Mouse (Mus musculus): ENCODE data around the gene Stat5b. TPM values are rescaled to one million over a fixed set of nuclear protein-coding genes. Genes with fewer than 3 reads are reported as not detected.

Stat5b gene
- total and polyA plus RNA-seq, 2 experiments from 2014 or later: 23.3 to 48.2 TPM

GRCm38 (mm10) chr11:100858935-100859578 is 8.5 kb upstream of the Stat5b start, which contains the start of gene Stat5a:
TSS of gene Stat5a (plus strand) at chr11:100859351.
- Histone ChIP-seq H3K9me3 (replicated peaks; ENCODE audit: control insufficient read depth, low read length) (no peaks in the 10 kb centered on the region), H3K9ac (replicated peaks; ENCODE audit: low read depth, low read length) (peak within 1 kb of the TSS; percentile 62), H3K4me3 (ENCODE audit: low read depth, low read length) (peak within 1 kb of the TSS; percentile 50), H3K4me2 (ENCODE audit: low read depth, low read length) (peak within 1 kb of the TSS; percentile 65), H3K27me3 (ENCODE audit: control insufficient read depth, insufficient read depth, low read length) (peaks cover 3% of the 10 kb centered on the region; the same call in 1 of the 2 replicates), H3K27ac (ENCODE audit: low read depth) (peak within 1 kb of the TSS; percentile 64), H3K36me3 (replicated peaks; ENCODE audit: control insufficient read depth, insufficient read depth, low read length) (no peaks in the 10 kb centered on the region), H3K4me1 (ENCODE audit: control insufficient read depth, insufficient read depth) (peaks cover 11% of the 10 kb centered on the region)
- ATAC-seq (ENCODE audit: insufficient read depth, low read depth) (peak; percentile 74), DNase-seq (ENCODE audit: low spot score) (peak; percentile 70)
- 38% methylated on average over 9 of the region's 9 CpGs for WGBS
- no peak for TF ChIP-seq EP300 (IDR thresholded peaks at IDR 0.05; ENCODE audit: low read depth)
- no peak for TF ChIP-seq CTCF (IDR thresholded peaks at IDR 0.05; ENCODE audit: low read depth)

- 67% methylated on average over 6 of the region's 6 CpGs for WGBS
- Histone ChIP-seq H3K36me3 (replicated peaks; ENCODE audit: control insufficient read depth, insufficient read depth, low read length) (no peaks in the 10 kb centered on the region), H3K4me1 (ENCODE audit: control insufficient read depth, insufficient read depth) (peaks cover 11% of the 10 kb centered on the region), H3K4me2 (ENCODE audit: low read depth, low read length) (no peak overlapping the region), H3K27ac (ENCODE audit: low read depth) (no peak overlapping the region), H3K4me3 (ENCODE audit: low read depth, low read length) (no peak overlapping the region), H3K9me3 (replicated peaks; ENCODE audit: control insufficient read depth, low read length) (no peaks in the 10 kb centered on the region), H3K9ac (replicated peaks; ENCODE audit: low read depth, low read length) (no peak overlapping the region), H3K27me3 (ENCODE audit: control insufficient read depth, insufficient read depth, low read length) (peaks cover 3% of the 10 kb centered on the region; the same call in 1 of the 2 replicates)
- ATAC-seq (ENCODE audit: insufficient read depth, low read depth) (no peak), DNase-seq (ENCODE audit: low spot score) (no peak)
- TF ChIP-seq EP300 (IDR thresholded peaks at IDR 0.05; ENCODE audit: low read depth) (no peak), CTCF (IDR thresholded peaks at IDR 0.05; ENCODE audit: low read depth) (no peak)
These were observed 7.4 kb upstream of the Stat5b start for GRCm38 (mm10) chr11:100857960-100858359.

GRCm38 (mm10) chr11:100855178-100855577 is 4.7 kb upstream of the Stat5b start:
- no peak for ATAC-seq (ENCODE audit: insufficient read depth, low read depth)
- no peak for TF ChIP-seq CTCF (IDR thresholded peaks at IDR 0.05; ENCODE audit: low read depth)
- no peak for TF ChIP-seq EP300 (IDR thresholded peaks at IDR 0.05; ENCODE audit: low read depth)
- peaks cover 11% of the 10 kb centered on the region for H3K4me1 ChIP-seq (ENCODE audit: control insufficient read depth, insufficient read depth)

GRCm38 (mm10) chr11:100854268-100854667 is 3.7 kb upstream of the Stat5b start:
- peaks cover 3% of the 10 kb centered on the region; the same call in 1 of the 2 replicates for H3K27me3 ChIP-seq (ENCODE audit: control insufficient read depth, insufficient read depth, low read length)

More at GRCm38 (mm10) chr11:100855178-100855577, 4.7 kb upstream of the Stat5b start:
- peaks cover 3% of the 10 kb centered on the region; the same call in 1 of the 2 replicates for H3K27me3 ChIP-seq (ENCODE audit: control insufficient read depth, insufficient read depth, low read length)
- H3K9me3 ChIP-seq (replicated peaks; ENCODE audit: control insufficient read depth, low read length): no peaks in the 10 kb centered on the region
- DNase-seq (ENCODE audit: low spot score): no peak
- H3K9ac ChIP-seq (replicated peaks; ENCODE audit: low read depth, low read length): no peak overlapping the region
- no peak overlapping the region for H3K4me2 ChIP-seq (ENCODE audit: low read depth, low read length)
- H3K36me3 ChIP-seq (replicated peaks; ENCODE audit: control insufficient read depth, insufficient read depth, low read length): no peaks in the 10 kb centered on the region
- H3K27ac ChIP-seq (ENCODE audit: low read depth): no peak overlapping the region
- no peak overlapping the region for H3K4me3 ChIP-seq (ENCODE audit: low read depth, low read length)
- WGBS: 85% methylated on average over 4 of the region's 4 CpGs

GRCm38 (mm10) chr11:100853018-100853417 is 2.5 kb upstream of the Stat5b start:
- no peak overlapping the region for H3K4me2 ChIP-seq (ENCODE audit: low read depth, low read length)
- no peaks in the 10 kb centered on the region for H3K9me3 ChIP-seq (replicated peaks; ENCODE audit: control insufficient read depth, low read length)
- peaks cover 3% of the 10 kb centered on the region; the same call in 1 of the 2 replicates for H3K27me3 ChIP-seq (ENCODE audit: control insufficient read depth, insufficient read depth, low read length)
- no peak for DNase-seq (ENCODE audit: low spot score)
- no peak overlapping the region for H3K27ac ChIP-seq (ENCODE audit: low read depth)
- TF ChIP-seq EP300 (IDR thresholded peaks at IDR 0.05; ENCODE audit: low read depth) (no peak), CTCF (IDR thresholded peaks at IDR 0.05; ENCODE audit: low read depth) (no peak)
- no peak overlapping the region for H3K4me3 ChIP-seq (ENCODE audit: low read depth, low read length)
- no peaks in the 10 kb centered on the region for H3K36me3 ChIP-seq (replicated peaks; ENCODE audit: control insufficient read depth, insufficient read depth, low read length)
- ATAC-seq (ENCODE audit: insufficient read depth, low read depth): no peak
- no peak overlapping the region for H3K9ac ChIP-seq (replicated peaks; ENCODE audit: low read depth, low read length)
- 73% methylated on average over 5 of the region's 5 CpGs for WGBS
- peaks cover 12% of the 10 kb centered on the region; the same call in 1 of the 2 replicates for H3K4me1 ChIP-seq (ENCODE audit: control insufficient read depth, insufficient read depth)

More at GRCm38 (mm10) chr11:100854268-100854667, 3.7 kb upstream of the Stat5b start:
- Histone ChIP-seq H3K4me3 (ENCODE audit: low read depth, low read length) (no peak overlapping the region), H3K36me3 (replicated peaks; ENCODE audit: control insufficient read depth, insufficient read depth, low read length) (no peaks in the 10 kb centered on the region), H3K4me1 (ENCODE audit: control insufficient read depth, insufficient read depth) (0 out of 2 replicates have a peak, but pooled peaks cover 5% of the 10 kb centered on the region), H3K27ac (ENCODE audit: low read depth) (no peak overlapping the region), H3K9ac (replicated peaks; ENCODE audit: low read depth, low read length) (no peak overlapping the region), H3K4me2 (ENCODE audit: low read depth, low read length) (no peak overlapping the region), H3K9me3 (replicated peaks; ENCODE audit: control insufficient read depth, low read length) (no peaks in the 10 kb centered on the region)
- DNase-seq (ENCODE audit: low spot score) (no peak), ATAC-seq (ENCODE audit: insufficient read depth, low read depth) (no peak)
- 20% methylated on average over 4 of the region's 4 CpGs for WGBS
- TF ChIP-seq CTCF (IDR thresholded peaks at IDR 0.05; ENCODE audit: low read depth) (no peak), EP300 (IDR thresholded peaks at IDR 0.05; ENCODE audit: low read depth) (no peak)
